Mouse (Mus musculus): ENCODE measurements around the gene Camta1. TPM values are rescaled to one million over a fixed set of nuclear protein-coding genes. Genes with fewer than 3 reads are reported as not detected.
"Not testable (repeated sequence)": the region's sequence is repeated elsewhere in the genome, so short reads cannot be mapped to it uniquely, and the experiment has no call there.

Gene Camta1
- polyA plus RNA-seq, 1 experiment: 10.3 TPM

DNA sequence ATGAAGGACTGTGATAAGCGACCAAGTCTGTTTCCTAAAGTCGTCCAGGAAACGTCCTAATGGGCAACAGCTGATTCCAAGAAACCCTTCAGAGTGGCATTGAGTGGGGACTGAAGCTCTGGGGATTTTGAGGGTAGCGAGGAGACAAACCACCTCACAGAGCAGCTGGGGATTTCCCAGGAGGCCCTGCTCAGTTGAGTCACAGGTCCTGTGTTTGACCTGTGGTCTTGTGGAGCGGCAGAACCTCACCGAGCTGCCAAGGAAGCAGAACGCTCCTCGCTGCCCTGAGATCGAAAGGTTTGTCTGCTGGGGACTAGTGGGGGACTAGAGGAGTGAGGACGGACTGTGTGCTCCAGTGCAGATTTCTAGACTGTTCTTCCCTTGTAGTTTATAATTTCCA, 933.9 kb downstream of the Camta1 start:
- no peak for DNase-seq (ENCODE audit: low read depth)

DNA sequence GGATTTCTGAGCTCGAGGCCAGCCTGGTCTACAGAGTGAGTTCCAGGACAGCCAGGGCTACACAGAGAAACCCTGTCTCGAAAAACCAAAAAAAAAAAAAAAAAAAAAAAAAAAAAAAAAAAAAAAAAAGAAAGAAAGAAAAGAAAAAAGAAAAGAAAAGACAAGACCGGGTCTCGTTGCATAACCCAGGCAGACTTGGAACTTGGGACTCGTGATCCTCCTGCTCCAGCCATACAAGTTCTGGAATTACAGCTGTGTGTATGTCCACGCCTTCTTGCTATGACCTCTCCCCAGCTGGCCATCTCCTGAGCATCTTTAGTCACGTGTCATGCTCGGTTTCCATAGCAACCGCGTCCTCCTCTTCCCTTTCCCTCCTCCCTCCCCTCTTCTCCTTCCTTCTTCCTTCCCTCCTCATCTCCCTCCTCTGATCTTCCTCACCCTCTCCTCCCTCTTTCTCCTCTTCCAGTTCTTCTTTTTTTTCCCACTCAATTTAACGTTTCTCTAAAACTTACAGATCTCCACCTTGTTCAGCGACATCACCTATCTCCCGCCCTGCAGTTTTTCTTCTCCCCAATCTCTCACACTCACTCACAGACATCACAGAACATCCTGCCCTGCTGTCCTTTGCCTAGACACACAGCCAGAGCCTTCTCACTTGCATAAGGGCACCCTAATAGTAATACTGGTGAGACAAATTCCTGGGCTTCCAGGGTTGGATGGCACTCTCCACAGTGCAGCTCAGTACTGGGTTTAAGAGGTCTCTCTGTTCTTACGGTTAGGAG, 934.6 kb downstream of the Camta1 start:
- no peak for DNase-seq (ENCODE audit: low read depth)

DNA sequence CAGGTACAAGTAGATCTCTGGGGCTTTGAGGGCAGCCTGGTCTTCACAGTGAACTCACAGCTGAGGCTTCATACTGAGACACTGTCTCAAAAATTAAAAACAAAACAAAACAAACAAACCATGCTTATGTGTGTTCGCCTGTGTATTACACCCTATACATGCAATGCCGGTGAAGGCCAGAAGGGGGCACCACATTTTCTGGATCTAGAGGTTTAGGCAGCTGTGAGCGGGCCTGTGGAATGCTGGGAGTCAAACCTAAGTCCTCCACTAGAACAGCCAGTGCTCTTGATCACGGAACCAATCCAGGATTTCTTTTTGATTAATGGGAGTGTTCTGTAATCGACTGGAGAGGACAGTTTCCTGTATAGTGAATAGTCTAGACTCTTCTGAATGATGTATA, 935.8 kb downstream of the Camta1 start:
- no peak for DNase-seq (ENCODE audit: low read depth)

DNA sequence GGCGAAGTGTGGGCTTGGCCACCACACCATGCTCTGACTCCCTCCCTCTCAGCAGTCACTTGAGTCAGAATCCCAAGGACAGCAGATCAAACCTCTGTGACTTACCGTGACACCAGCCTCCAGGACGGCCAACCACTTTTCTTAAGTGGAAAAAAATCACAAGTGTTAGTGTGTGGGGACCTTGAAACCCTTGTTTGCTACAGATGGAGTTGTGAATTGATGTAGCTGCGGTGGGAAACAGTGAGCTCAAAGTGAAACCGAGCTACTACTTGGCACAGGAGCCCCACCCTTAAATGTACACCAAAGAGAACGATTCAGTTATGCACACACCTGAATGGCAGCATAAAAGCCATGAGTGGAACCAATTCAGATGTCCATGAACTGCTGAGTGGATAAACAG, 936.7 kb downstream of the Camta1 start:
- no peak for DNase-seq (ENCODE audit: low read depth)

DNA sequence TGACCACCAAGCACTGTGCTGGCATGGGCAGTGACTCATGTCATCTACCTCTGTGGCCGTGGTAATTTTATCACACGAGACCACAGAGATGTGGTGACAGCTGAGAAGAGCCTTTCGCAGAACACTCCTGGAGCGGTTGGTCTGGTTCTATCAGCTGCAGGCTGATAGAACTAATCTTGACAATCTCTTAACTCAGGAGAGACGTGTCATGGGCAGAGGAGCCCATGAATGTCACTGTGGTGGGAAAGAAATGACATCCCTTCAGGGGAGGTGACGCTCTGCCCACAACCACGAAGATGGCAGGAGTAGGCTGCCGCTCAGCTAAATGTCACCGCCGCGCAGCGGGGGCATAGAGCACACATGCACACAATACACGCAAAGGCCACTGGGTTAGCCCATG, 937.4 kb downstream of the Camta1 start:
- no peak for DNase-seq (ENCODE audit: low read depth)

DNA sequence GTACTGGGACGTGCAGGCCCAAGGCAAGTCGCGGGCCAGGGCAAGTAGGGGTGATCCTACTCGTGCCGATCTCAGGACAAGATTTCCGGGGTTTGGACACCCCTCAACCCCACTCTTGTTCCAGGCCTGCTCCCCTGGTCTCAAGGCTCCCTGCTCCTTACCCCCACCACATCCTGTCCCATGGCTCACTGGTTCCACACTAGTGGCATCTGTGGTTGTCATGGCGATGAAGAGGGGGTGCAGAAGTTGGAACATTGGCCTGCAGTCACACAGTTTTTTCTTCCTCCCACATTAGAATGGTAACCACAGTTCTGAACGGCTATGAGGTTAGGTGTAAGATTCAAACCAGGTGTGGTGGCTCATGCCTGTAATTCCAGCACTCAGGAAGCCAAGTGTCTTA, 940.5 kb downstream of the Camta1 start:
- DNase-seq (ENCODE audit: low read depth): no peak

DNA sequence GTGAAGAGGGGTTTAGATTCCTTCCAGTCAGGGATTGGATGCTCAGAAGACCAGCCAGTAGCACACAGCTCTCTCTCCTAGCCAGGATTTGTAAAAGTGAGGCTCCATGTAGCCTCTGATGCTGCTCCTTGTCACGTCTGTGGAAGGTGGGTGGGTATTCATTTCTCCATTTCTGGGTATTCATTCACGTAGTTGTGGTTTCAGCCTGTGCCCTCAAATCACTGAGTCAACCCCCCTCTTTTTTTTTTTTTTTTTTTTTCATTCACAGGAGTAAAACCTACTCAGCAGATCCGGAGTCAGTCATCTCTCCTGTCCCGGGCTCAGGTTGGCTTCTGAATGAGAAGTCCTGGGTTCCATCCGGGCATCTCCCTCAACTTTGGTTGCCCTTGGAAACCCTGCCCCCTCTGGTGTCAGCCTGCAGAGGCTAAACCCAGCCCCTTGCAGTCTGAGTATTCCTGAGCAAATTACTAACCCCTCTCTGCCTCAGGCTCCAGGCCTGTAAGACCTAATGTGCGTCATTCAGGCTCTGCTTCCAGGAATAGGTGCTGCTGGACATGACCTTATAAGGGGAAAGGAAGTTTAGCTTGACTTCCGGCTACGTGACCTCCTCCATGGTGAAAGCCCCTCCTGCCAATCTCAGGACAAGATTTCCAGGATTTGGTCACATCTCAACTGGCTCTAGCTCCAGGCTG, 944.2 kb downstream of the Camta1 start:
- no peak for DNase-seq (ENCODE audit: low read depth)

DNA sequence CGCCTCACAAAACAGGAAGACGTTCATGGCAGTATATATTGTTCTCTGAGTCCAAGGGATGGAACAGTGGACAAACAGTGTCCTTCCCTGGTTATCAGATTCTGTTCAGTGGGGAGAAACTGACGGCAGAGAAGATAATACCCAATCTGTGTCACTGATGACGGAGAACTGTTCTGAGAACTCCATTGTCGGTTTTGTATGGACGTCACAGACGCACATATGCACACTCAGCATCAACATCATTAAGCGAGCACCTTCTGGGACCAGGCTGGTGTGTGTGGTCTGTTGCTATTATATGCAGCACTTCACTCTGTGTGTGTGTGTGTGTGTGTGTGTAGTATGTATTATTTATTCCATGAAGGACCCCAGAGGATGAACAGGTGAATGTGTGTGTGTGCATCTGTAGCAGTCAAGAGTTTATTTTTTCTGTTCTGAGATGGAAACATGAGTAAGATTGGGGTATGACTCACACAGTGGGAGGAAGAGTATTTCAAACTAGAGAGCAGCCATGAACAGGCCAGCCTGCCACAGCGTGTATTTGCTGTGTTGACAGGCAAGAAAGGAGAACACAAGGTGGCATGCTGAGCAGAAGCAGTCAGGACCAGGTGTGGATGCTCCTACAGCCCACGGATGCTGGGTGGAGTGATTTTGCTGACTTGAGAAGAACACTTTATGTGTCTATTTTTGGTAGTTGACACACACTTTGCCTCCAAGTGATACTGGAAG, 946.3 kb downstream of the Camta1 start:
- DNase-seq (ENCODE audit: low read depth): no peak

DNA sequence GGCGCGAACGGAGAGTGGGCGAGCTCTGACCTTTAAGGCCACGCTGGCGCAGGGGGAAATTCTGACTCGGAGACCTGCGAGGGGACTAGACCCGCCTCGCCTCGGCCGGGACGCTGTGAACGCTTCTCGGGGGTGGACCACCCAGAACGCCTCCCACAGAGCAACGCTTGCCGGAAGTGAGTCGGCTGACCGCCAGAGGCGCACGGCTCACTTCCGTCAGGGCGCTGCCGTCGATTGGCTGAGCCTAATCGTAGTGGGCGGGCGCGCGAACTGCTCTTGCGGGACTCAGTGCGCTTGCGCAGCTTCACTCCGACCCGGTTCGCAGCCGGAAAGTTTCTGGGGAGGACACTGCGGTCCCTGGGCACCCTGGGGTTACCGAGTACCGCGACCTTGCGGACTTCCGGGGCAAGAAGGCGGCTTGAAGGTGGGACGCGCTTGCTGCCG, 947.4 kb downstream of the Camta1 start, which contains the start of the genes Park7 and Tnfrsf9:
Gene Park7, minus strand, starts transcription at position 148 of the 444 bp plus-strand sequence.
Gene Tnfrsf9, plus strand, starts transcription at position 273 of the 444 bp plus-strand sequence.
- DNase-seq (ENCODE audit: low read depth): no peak

DNA sequence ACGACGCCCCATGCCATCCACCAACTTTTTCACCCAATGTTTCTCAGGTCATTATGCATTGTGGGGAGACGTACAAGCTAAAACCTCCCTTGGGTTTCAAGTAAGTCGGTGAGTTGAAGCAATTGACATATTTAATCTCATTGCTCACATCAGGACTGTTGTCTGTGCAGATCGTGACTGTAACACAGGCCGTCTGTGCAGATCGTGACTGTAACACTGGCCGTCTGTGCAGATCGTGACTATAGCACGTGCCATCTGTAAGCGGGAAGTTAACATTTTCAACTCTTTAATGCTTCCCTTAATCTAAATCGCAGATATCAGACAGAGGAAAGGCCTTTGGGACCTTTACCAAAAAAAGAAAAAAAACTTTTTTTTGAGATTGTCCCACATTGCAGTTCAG, 947.9 kb downstream of the Camta1 start:
- DNase-seq (ENCODE audit: low read depth): no peak

DNA sequence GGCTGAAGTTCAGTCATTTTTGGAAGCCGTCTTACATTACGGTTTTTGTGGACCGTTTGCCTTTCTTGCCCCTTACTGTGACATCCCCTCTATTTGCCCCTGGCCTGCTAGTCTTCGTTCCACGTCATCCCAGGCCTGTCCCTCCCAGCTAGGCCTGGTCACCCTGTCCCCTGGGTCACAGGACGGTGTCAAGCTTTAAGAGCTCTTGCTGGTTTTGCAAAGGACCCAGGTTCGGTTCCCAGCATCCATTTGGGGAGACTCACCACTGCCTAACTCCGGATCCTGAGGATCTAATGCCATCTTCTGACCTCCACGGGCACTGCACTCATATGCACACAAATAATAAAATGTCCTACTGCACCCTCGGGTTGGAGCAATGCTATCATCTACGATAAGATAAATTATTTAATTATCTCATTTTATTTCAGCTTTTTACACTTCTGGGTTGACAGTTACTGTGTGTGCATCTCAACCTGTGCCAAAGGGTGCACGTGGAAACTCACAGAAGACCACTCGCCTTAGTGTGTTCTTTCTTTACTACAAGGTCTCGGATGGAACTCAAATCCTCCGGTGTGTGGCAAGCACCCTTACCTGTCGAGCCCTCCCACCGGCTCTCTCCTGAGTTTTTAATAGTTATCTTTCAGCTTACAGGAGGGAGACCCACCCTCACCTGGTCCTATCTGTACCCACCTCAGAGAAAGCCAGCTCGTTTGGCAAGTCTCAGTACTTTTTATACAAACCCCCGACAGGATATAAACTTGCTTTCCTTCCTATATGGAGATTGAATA, 951.3 kb downstream of the Camta1 start:
- no peak for DNase-seq (ENCODE audit: low read depth)

DNA sequence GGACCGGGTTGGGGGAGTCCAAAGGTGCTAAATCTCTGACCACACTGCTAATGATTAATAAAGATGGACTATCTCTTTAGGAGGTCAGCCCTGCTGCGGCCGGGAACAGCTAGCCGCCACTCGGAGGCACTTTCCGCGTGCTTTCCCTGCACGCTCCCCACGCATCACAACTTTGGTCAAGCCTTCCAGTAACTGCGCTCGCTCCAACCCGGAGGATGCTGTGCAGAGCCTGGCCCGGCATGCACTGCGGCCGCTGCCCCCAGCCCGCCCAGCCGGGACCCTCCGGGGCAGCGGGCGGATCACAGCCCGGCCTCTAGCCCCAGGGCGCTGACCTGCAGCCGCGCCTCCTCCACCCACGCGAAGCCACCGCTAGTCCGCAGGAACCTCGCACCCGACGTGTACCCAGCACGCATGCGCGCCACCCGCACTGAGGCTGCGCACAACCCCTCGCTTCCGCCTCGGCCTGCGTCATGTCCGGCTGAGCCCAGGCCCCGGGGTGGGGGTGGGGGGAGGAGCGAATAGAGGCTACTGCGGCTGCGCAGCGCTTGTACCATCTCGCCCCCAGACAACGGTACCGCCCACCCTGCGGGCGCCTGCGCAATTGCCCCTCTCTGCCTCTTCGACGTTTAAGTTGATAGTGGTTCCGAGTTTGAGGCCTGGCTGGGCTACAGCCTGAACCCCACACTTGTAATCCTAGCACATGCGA, 952.1 kb downstream of the Camta1 start:
- peak; percentile 94 for DNase-seq (ENCODE audit: low read depth)

DNA sequence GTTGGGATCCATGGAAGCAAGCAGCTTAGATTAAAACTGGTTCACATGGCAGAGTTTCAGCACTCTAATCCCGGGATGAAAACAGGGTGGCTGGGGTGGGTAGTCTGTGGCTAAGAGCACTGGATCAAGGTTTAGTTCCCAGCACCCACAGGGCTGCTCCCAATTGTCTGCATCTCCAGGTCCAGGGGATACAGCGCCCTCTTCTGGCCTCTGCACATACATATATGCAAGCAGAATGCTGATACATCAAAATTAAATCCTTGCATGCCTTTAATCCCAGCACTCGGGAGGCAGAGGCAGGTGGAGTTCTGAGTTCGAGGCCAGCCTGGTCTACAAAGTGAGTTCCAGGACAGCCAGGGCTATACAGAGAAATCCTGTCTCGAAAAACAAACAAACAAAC, 953.2 kb downstream of the Camta1 start:
- DNase-seq (ENCODE audit: low read depth): not testable (repeated sequence)

DNA sequence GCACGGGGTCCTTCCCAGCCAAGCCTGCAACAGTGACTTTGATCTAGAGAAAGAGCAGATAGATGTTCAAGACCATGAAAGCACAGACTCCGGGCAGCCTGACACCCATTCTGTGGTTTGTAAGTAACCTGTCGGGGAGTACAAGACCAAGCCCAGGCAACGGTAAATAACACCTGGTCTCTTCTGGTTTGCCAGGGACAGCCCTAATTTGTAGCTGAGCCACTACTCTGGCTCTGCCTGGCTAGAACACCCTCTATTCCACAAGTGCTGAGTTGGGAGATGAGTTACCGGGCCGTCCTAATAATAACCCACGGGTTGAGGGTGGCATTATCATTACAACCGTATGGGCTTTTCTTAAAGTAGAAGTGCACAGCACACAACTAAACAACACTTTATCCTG, 954.6 kb downstream of the Camta1 start:
- no peak for DNase-seq (ENCODE audit: low read depth)

DNA sequence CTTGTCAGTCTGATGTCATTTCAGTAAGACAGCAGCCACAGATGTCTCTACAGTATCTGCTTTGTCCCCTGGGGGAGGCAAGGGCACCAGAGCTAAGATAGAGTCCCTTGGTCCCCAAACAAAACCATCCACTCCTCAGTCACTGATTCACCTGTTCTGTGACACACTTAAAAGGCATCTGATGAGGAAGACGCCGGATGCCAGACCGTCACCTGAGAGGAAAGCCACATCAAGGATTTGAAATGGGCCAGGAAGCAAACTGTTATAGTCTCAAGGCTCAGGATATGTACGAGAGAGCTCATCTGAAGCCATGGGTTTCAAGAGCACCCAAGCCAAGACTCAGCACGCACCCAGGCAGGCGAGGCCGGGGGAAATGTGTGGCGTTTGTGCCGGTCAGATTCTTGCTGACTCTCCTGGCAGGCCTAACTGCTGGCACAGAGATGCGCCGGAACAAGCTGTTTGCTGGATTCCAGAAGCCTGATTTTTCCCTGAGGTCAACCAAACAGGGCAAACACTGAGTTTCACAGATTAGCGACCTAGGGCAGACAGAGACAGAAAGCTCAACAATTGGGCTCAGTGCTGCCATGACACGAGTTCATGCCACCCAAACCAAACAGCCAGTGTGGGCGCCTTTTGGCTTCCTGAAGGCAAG, 958.5 kb downstream of the Camta1 start:
- DNase-seq (ENCODE audit: low read depth): no peak

DNA sequence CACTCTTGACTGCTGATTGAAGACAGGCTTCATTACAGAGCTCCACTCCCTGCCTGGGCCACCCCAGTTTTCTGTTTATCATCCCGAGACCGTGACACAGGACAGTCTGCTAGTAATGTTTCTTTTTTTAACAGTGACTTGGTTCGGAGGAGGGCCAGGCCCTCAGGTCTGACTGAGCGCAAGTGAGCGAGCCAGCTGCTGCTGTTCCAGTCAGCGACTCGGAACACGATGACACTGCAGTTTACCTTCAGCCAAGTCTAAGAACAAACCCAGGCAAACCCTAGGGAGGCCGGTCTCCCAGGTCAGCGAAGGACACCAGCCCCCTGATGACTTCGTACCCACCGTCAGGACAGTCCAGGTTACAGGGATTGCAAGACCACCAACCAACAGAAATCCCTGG, 959.6 kb downstream of the Camta1 start:
- DNase-seq (ENCODE audit: low read depth): no peak

DNA sequence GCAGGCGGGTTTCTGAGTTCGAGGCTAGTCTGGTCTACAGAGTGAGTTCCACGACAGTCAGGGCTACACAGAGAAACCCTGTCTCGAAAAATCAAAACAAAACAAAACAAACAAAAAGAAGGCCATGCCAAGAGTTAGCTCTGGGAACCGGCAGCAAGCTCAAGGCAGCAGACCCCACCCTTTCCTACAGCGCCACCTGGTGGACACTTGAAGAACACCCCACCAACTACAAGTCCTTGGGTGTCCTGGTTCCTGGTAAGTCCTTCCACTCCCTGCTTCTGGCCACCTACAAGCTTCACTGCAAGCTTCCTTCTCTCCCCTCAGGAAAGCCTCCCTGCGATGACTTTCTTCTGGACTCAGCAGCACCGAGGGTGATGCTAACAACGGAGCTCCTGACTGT, 960.0 kb downstream of the Camta1 start:
- no peak for DNase-seq (ENCODE audit: low read depth)

DNA sequence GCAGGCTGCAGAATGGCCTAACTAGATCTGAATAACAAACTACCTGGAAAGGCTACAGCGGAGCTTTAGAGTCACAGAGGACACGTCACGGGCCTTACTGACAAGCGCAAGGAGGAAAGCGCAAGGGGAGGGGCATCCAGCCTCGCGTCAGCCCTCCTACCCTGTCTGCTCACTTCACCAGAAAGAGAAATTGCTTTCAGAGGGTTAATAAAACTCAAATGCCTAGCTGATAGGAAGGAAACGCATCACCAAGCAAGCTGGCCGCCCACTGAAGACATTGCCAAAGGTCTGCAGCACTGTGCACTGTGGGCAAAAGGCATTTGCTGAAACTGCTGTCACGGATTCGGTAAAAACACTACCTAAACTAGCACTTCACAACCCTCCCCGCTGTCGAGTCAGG, 961.2 kb downstream of the Camta1 start:
- no peak for DNase-seq (ENCODE audit: low read depth)

DNA sequence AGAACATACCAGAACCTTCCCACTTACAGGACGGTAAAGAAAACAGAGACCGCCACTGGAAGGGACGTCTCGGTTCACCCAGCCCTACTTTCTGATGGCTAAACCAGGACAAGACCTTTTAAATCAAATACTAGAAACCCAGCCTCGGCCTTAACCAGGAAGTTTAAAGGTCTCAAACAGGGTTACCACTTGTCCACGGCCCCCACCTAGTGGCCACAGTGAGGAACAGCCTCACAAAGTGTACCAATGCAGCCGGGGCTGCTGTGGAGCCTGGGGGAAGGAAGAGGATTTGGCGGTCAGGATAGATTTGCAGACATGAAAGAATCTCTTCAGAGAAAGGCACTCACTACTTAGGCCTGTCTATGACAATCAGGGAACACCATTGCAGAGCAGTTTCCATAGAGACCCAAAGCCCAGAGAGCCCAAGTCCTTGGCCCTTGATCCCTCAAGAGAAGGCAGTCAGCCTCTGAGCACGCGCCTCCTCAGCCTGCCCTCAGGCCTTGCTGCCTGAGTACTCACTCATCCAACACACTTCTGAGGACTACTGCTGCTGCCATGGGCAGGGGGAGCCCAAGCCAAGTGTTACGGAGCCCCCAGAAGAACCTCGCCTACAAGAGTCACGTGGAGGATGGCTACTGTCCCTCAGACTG, 962.8 kb downstream of the Camta1 start:
- no peak for DNase-seq (ENCODE audit: low read depth)
